Mouse (Mus musculus): Measurements from ENCODE around the gene Jmy. TPM values are rescaled to one million over a fixed set of nuclear protein-coding genes. Genes with fewer than 3 reads are reported as not detected.

The Jmy gene
- polyA plus RNA-seq (2012; ENCODE audit: insufficient read depth, insufficient read length, low replicate concordance, missing spikeins) = 52.0 TPM in 1 of 2 replicates, not detected in the other

- TF ChIP-seq CTCF (IDR thresholded peaks at IDR 0.05; ENCODE audit: insufficient read depth, low read depth, low read length) (no peak), POLR2A (IDR thresholded peaks at IDR 0.05; ENCODE audit: insufficient read depth, low read depth, low read length) (peak; percentile 82; the same call in 1 of the 2 replicates)
- Histone ChIP-seq H3K4me1 (ENCODE audit: control insufficient read depth, insufficient read depth, low read length) (0 out of 2 replicates have a peak, but pooled peaks cover 3% of the 10 kb centered on the region), H3K4me3 (ENCODE audit: insufficient read depth, low read depth, low read length) (peak within 1 kb of the TSS; percentile 91), H3K27ac (ENCODE audit: insufficient read depth, low read depth, low read length) (peak within 1 kb of the TSS; percentile 60)
- WGBS = under 1% methylated on average over 105 of the region's 105 CpGs
These were observed at the start of gene Jmy for GRCm38 (mm10) chr13:93499167-93499972. TSS of gene Jmy (minus strand) at chr13:93499808.

- Histone ChIP-seq H3K4me3 (ENCODE audit: insufficient read depth, low read depth, low read length) (no peak overlapping the region), H3K27ac (ENCODE audit: insufficient read depth, low read depth, low read length) (no peak overlapping the region), H3K4me1 (ENCODE audit: control insufficient read depth, insufficient read depth, low read length) (no peaks in the 10 kb centered on the region)
- TF ChIP-seq POLR2A (IDR thresholded peaks at IDR 0.05; ENCODE audit: insufficient read depth, low read depth, low read length) (no peak), CTCF (IDR thresholded peaks at IDR 0.05; ENCODE audit: insufficient read depth, low read depth, low read length) (no peak)
- WGBS = 87% methylated on average over 5 of the region's 5 CpGs
These were observed 48.0 kb upstream of the Jmy start for GRCm38 (mm10) chr13:93547641-93548040.

- WGBS = 87% methylated on average over 1 of the region's 1 CpGs
- Histone ChIP-seq H3K4me1 (ENCODE audit: control insufficient read depth, insufficient read depth, low read length) (no peaks in the 10 kb centered on the region), H3K27ac (ENCODE audit: insufficient read depth, low read depth, low read length) (no peak overlapping the region), H3K4me3 (ENCODE audit: insufficient read depth, low read depth, low read length) (no peak overlapping the region)
- TF ChIP-seq CTCF (IDR thresholded peaks at IDR 0.05; ENCODE audit: insufficient read depth, low read depth, low read length) = no peak
- TF ChIP-seq POLR2A (IDR thresholded peaks at IDR 0.05; ENCODE audit: insufficient read depth, low read depth, low read length) = no peak
These were observed 46.4 kb upstream of the Jmy start for GRCm38 (mm10) chr13:93546011-93546410.

GRCm38 (mm10) chr13:93544274-93544673 lies 44.7 kb upstream of the Jmy start:
- Histone ChIP-seq H3K4me1 (ENCODE audit: control insufficient read depth, insufficient read depth, low read length) (no peaks in the 10 kb centered on the region), H3K4me3 (ENCODE audit: insufficient read depth, low read depth, low read length) (no peak overlapping the region), H3K27ac (ENCODE audit: insufficient read depth, low read depth, low read length) (no peak overlapping the region)
- TF ChIP-seq POLR2A (IDR thresholded peaks at IDR 0.05; ENCODE audit: insufficient read depth, low read depth, low read length) = no peak
- no peak for TF ChIP-seq CTCF (IDR thresholded peaks at IDR 0.05; ENCODE audit: insufficient read depth, low read depth, low read length)

GRCm38 (mm10) chr13:93539311-93539710 lies 39.7 kb upstream of the Jmy start:
- 38% methylated on average over 4 of the region's 4 CpGs for WGBS
- no peak for TF ChIP-seq CTCF (IDR thresholded peaks at IDR 0.05; ENCODE audit: insufficient read depth, low read depth, low read length)
- no peak for TF ChIP-seq POLR2A (IDR thresholded peaks at IDR 0.05; ENCODE audit: insufficient read depth, low read depth, low read length)

GRCm38 (mm10) chr13:93518753-93519319 lies 19.2 kb upstream of the Jmy start:
- Histone ChIP-seq H3K4me3 (ENCODE audit: insufficient read depth, low read depth, low read length) (no peak overlapping the region), H3K4me1 (ENCODE audit: control insufficient read depth, insufficient read depth, low read length) (no peaks in the 10 kb centered on the region), H3K27ac (ENCODE audit: insufficient read depth, low read depth, low read length) (no peak overlapping the region)
- WGBS = 87% methylated on average over 2 of the region's 2 CpGs
- TF ChIP-seq POLR2A (IDR thresholded peaks at IDR 0.05; ENCODE audit: insufficient read depth, low read depth, low read length) (no peak), CTCF (IDR thresholded peaks at IDR 0.05; ENCODE audit: insufficient read depth, low read depth, low read length) (no peak)

More at GRCm38 (mm10) chr13:93539311-93539710, 39.7 kb upstream of the Jmy start:
- Histone ChIP-seq H3K27ac (ENCODE audit: insufficient read depth, low read depth, low read length) (no peak overlapping the region), H3K4me3 (ENCODE audit: insufficient read depth, low read depth, low read length) (no peak overlapping the region), H3K4me1 (ENCODE audit: control insufficient read depth, insufficient read depth, low read length) (no peaks in the 10 kb centered on the region)

GRCm38 (mm10) chr13:93517223-93517622 lies 17.6 kb upstream of the Jmy start:
- H3K27ac ChIP-seq (ENCODE audit: insufficient read depth, low read depth, low read length) = no peak overlapping the region
- H3K4me3 ChIP-seq (ENCODE audit: insufficient read depth, low read depth, low read length) = no peak overlapping the region
- no peak for TF ChIP-seq CTCF (IDR thresholded peaks at IDR 0.05; ENCODE audit: insufficient read depth, low read depth, low read length)
- no peak for TF ChIP-seq POLR2A (IDR thresholded peaks at IDR 0.05; ENCODE audit: insufficient read depth, low read depth, low read length)
- no peaks in the 10 kb centered on the region for H3K4me1 ChIP-seq (ENCODE audit: control insufficient read depth, insufficient read depth, low read length)

- Histone ChIP-seq H3K4me3 (ENCODE audit: insufficient read depth, low read depth, low read length) (no peak overlapping the region), H3K4me1 (ENCODE audit: control insufficient read depth, insufficient read depth, low read length) (peaks cover 4% of the 10 kb centered on the region), H3K27ac (ENCODE audit: insufficient read depth, low read depth, low read length) (no peak overlapping the region)
- WGBS = 91% methylated on average over 10 of the region's 10 CpGs
- TF ChIP-seq CTCF (IDR thresholded peaks at IDR 0.05; ENCODE audit: insufficient read depth, low read depth, low read length) (no peak), POLR2A (IDR thresholded peaks at IDR 0.05; ENCODE audit: insufficient read depth, low read depth, low read length) (no peak)
These were observed 14.6 kb upstream of the Jmy start for GRCm38 (mm10) chr13:93514000-93514795.
